Mouse (Mus musculus) E14TG2a.4 (cell line): ENCODE data around the gene Tspo2.
A peak's percentile ranks its signal among the peaks of the same experiment; 100 is the strongest.

Source experiments
- H3K27me3 ChIP-seq: 2 replicates; pipeline ENCODE4 v1.6.1; 2014; ENCODE audit warnings: low read length, control low read depth; ENCODE audit not compliant: insufficient read depth
- H3K36me3 ChIP-seq: 2 replicates; pipeline ENCODE4 v1.6.1; 2014; ENCODE audit warnings: low read length, control low read depth; ENCODE audit not compliant: insufficient read depth
- H3K4me1 ChIP-seq: replicated peaks from 2 replicates; pipeline ENCODE4 v1.6.1; 2014; ENCODE audit warnings: low read depth, low read length, control low read depth
- H3K4me3 ChIP-seq: replicated peaks from 2 replicates; pipeline ENCODE4 v1.5.1; 2014; ENCODE audit warnings: mild to moderate bottlenecking, low read length
- H3K9me3 ChIP-seq: 2 replicates; pipeline ENCODE4 v1.6.1; 2014; ENCODE audit warnings: low read length, control low read depth
- CTCF ChIP-seq: conservative IDR thresholded peaks from 2 replicates; pipeline ENCODE4 v1.5.1; 2014; ENCODE audit warnings: low read length
- NANOG ChIP-seq: IDR thresholded peaks from 2 replicates; pipeline ENCODE4 v1.6.1; 2014; ENCODE audit warnings: borderline replicate concordance, low read length, mixed read lengths
- POU5F1 ChIP-seq: IDR thresholded peaks from 2 replicates; pipeline ENCODE4 v1.6.1; 2014; ENCODE audit warnings: low read length, borderline replicate concordance

The Tspo2 gene

GRCm38 (mm10) chr17:48418174-48418573 lies 33.1 kb downstream of the Tspo2 start:
- no peaks in the 10 kb centered on the region for H3K27me3 ChIP-seq

GRCm38 (mm10) chr17:48417521-48417920 lies 33.8 kb downstream of the Tspo2 start:
- TF ChIP-seq CTCF (no peak), NANOG (no peak), POU5F1 (no peak)
- Histone ChIP-seq H3K4me3 (no peak overlapping the region), H3K9me3 (no peaks in the 10 kb centered on the region), H3K27me3 (no peaks in the 10 kb centered on the region), H3K36me3 (peaks cover 77% of the 10 kb centered on the region), H3K4me1 (peaks cover 45% of the 10 kb centered on the region)

More at GRCm38 (mm10) chr17:48418174-48418573, 33.1 kb downstream of the Tspo2 start:
- Histone ChIP-seq H3K4me3 (no peak overlapping the region), H3K36me3 (peaks cover 71% of the 10 kb centered on the region), H3K4me1 (peaks cover 52% of the 10 kb centered on the region), H3K9me3 (no peaks in the 10 kb centered on the region)
- TF ChIP-seq NANOG (no peak), POU5F1 (no peak), CTCF (no peak)

- no peak overlapping the region for H3K4me3 ChIP-seq
- TF ChIP-seq NANOG (no peak), CTCF (peak; percentile 81)
- H3K36me3 ChIP-seq, result peaks cover 86% of the 10 kb centered on the region
These were observed 34.7 kb downstream of the Tspo2 start for GRCm38 (mm10) chr17:48416425-48417195.

GRCm38 (mm10) chr17:48416011-48416410 lies 35.3 kb downstream of the Tspo2 start:
- Histone ChIP-seq H3K4me3 (no peak overlapping the region), H3K36me3 (peaks cover 85% of the 10 kb centered on the region), H3K9me3 (no peaks in the 10 kb centered on the region), H3K4me1 (peaks cover 59% of the 10 kb centered on the region), H3K27me3 (no peaks in the 10 kb centered on the region)
- TF ChIP-seq POU5F1 (no peak), CTCF (no peak), NANOG (no peak)

More at GRCm38 (mm10) chr17:48416425-48417195, 34.7 kb downstream of the Tspo2 start:
- Histone ChIP-seq H3K4me1 (peaks cover 53% of the 10 kb centered on the region), H3K9me3 (no peaks in the 10 kb centered on the region), H3K27me3 (no peaks in the 10 kb centered on the region)

GRCm38 (mm10) chr17:48411241-48411640 lies 40.1 kb downstream of the Tspo2 start:
- Histone ChIP-seq H3K4me1 (peaks cover 61% of the 10 kb centered on the region), H3K4me3 (peak overlapping the region; percentile 99), H3K36me3 (peaks cover 65% of the 10 kb centered on the region), H3K9me3 (no peaks in the 10 kb centered on the region), H3K27me3 (no peaks in the 10 kb centered on the region)
- TF ChIP-seq CTCF (no peak), POU5F1 (no peak), NANOG (no peak)

GRCm38 (mm10) chr17:48410299-48410785 lies 41.0 kb downstream of the Tspo2 start:
- H3K27me3 ChIP-seq, result no peaks in the 10 kb centered on the region
- H3K36me3 ChIP-seq, result peaks cover 61% of the 10 kb centered on the region
- peaks cover 52% of the 10 kb centered on the region for H3K4me1 ChIP-seq
- TF ChIP-seq NANOG, result no peak
- TF ChIP-seq POU5F1, result no peak
- peak overlapping the region; percentile 99 for H3K4me3 ChIP-seq
- H3K9me3 ChIP-seq, result no peaks in the 10 kb centered on the region

- H3K27me3 ChIP-seq, result no peaks in the 10 kb centered on the region
- H3K4me1 ChIP-seq, result peaks cover 50% of the 10 kb centered on the region
- peak within 1 kb of the TSS; percentile 99 for H3K4me3 ChIP-seq
- no peaks in the 10 kb centered on the region for H3K9me3 ChIP-seq
- TF ChIP-seq CTCF (no peak), POU5F1 (no peak), NANOG (no peak)
- peaks cover 57% of the 10 kb centered on the region for H3K36me3 ChIP-seq
These were observed 41.7 kb downstream of the Tspo2 start, which contains the start of the genes Nfya and Oard1 for GRCm38 (mm10) chr17:48409380-48410298. Nfya (minus strand) TSS chr17:48409906. Oard1 (plus strand) TSS chr17:48410014.

- TF ChIP-seq CTCF, result no peak
- TF ChIP-seq NANOG, result no peak
- no peak for TF ChIP-seq POU5F1
- peaks cover 50% of the 10 kb centered on the region for H3K4me1 ChIP-seq
- peak overlapping the region; percentile 99 for H3K4me3 ChIP-seq
- H3K36me3 ChIP-seq, result peaks cover 53% of the 10 kb centered on the region
- no peaks in the 10 kb centered on the region for H3K27me3 ChIP-seq
- H3K9me3 ChIP-seq, result no peaks in the 10 kb centered on the region
These were observed 42.6 kb downstream of the Tspo2 start for GRCm38 (mm10) chr17:48408526-48409291.
